Mouse (Mus musculus) common myeloid progenitor, adult 5-6 weeks (primary cell): ENCODE results near the gene Dhdds. TPM values are rescaled to one million over a fixed set of nuclear protein-coding genes. Genes with fewer than 3 reads are reported as not detected.

Experiments
- ATAC-seq: replicated peaks from 2 replicates; pipeline ENCODE4 v1.8.0; 2016; ENCODE audit warnings: low read depth, mild to moderate bottlenecking, moderate TSS enrichment, inconsistent platforms; ENCODE audit not compliant: poor library complexity, severe bottlenecking
- total RNA-seq: library from RNA; stranded (forward); fragments of 200-1000, 187-1606 nt; gene quantifications from 2 replicates; pipeline ENCODE4 v1.2.3, GENCODE M21; 2017

Dhdds gene
- total RNA-seq, 1 experiment from 2014 or later: 21.0 TPM

DNA sequence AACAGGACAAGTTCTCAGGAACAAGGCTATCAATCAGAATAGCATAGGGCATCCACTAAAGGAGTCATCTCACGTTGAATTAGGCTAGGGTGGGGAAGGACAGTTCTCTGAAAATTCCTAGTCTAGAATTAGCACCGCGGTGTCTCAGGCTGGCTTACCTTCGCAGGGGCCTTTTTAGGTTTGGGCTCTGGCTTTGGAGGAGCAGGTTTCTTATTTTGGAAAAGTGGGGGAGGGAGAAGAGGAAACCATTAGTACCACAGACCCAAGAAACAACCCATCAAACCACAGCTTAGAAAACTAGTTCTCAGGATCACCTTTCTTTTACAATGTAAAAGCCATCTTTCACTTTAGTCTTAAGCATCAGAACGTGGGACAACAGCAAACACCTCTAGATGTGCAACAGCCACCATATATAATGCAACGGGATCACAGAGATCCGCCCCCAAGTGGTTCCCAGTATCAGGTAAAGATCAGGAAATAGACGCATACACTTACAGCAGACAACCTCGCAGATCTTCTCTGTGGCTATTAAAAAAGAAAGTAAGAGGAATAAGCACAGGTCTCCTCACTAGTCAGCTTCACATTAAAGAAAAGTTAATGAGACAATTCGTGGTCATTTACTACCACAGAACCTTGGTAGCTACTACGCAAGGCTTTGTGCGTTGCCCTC is 34.3 kb downstream of the Dhdds start:
- no peak for ATAC-seq

GRCm38 (mm10) chr4:133962566-133962965 is 38.2 kb downstream of the Dhdds start:
- ATAC-seq: no peak

DNA sequence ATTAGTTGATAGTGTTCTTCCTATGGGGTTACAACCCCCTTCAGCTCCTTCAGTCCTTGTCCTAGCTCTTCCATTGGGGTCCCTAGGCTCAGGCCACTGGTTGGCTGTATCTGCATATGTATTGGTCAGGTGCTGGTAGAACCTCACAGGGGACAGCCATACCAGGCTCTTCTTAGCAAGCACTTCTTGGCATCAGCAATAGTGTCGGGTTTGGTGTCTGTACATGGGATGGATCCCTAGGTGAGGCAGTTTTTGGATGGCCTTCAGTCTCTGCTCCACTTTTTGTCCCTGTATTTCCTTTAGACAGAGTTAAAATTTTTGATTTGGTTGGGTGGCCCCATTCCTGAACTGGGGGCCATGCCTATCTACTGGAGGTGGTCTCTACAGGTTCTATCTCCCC is 41.8 kb downstream of the Dhdds start:
- no peak for ATAC-seq

GRCm38 (mm10) chr4:133956358-133956757 is 44.4 kb downstream of the Dhdds start:
- ATAC-seq: no peak

DNA sequence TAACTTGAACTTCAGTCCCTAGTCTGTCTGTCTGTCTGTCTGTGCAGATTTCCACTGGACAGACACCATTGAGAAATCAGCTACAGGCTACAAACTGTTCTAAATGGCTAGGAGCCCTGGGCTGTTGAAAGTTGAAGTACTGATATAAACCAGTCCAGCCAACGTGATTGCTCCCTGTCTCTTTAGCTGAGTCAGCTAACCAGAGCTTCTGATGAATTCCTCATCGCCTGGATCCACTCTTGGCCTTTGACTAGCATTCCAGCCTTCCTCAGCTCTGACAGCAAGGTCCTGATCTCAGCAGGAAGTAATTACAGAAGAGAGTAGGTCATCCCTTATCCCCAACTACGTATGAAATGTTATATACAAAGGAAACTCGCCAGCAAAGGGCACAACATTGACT is 54.0 kb downstream of the Dhdds start:
- ATAC-seq: no peak

DNA sequence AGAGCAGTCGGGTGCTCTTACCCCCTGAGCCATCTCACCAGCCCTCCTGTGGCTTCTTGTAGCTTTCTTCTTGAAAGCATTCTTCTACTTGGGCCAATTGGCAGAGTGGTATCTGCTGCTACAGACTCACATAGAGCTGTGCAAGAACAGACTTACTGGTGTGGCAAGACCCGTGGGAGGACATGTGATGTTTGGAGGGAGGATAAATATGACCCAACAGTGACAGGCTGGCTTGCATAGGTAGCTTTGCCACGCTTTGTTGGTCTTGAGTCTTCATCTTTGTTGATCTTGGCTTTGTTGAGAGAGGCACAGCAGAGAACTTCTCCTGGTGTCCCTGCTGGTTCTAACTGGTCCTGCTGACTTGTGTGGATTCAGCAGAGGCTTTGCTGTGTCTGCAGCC is 56.9 kb downstream of the Dhdds start:
- ATAC-seq: no peak

GRCm38 (mm10) chr4:133942679-133943078 is 58.0 kb downstream of the Dhdds start:
- ATAC-seq: no peak

GRCm38 (mm10) chr4:133941576-133941975 is 59.1 kb downstream of the Dhdds start:
- ATAC-seq: no peak

DNA sequence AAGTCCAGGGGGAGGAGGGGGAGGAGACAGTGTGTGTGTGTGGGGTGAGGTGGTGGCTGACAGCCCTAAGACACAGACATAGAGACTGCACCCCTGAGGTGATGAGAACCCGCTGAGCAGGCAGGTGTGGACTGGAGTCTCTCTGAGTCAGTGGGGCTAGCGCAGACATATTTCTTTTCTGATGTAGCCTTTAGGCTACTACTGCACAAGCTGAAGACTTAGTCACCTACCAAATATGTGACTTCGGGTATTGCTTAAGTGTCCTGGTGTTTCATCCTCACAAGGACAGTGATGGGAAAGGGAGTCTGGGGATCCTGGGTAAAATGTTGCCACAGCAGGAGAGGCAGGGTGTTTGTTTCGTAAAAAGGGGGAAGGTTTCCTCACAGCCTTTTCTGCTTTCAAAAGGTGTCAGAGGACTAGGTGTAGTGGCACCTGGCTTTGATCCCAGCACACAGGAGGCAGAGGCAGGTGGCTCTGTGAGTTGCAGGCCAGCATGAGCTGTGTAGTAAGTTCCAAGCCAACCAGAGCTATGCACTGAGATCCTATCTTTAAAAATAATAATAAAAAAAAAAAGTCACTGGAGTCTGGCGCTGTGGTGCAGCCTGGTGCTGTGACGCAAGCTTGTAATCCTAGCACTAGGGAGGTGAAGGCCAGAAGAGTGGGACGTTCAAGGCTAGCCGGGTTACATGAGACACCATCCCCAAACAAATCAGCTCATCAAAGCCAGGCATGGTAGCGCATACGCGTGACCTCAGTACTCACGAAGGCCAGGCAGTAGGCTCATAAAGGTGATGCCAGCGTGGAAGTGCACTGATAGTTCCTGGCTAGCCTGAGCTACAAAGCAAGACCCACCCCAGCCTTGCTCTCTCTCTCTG is 60.1 kb downstream of the Dhdds start:
- no peak for ATAC-seq

- no peak for ATAC-seq
Measured at GRCm38 (mm10) chr4:133938077-133938476, 62.6 kb downstream of the Dhdds start.

- ATAC-seq: no peak
Measured at GRCm38 (mm10) chr4:133931785-133932184, 68.9 kb downstream of the Dhdds start.

DNA sequence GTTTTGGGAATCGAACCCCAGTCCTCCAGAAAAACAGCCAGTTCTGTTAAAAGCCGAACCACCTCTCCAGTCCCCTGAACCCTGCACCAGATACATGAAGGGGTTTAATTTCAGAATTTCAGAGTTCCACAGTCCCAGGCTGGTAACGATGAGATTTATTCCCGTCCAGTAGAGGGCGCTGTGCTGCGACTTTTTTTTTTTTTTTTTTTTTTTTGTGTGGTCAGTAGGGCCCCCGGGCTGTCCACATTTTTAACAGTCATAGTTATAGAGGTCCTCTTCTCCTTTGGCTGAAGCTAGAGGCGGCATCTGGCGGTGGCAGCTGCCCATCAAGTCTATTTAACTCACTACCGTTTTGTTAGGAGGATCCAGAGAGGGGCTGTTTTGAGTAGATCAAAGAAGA is 69.4 kb downstream of the Dhdds start:
- ATAC-seq: peak; percentile 45; the same call in 1 of the 2 replicates

DNA sequence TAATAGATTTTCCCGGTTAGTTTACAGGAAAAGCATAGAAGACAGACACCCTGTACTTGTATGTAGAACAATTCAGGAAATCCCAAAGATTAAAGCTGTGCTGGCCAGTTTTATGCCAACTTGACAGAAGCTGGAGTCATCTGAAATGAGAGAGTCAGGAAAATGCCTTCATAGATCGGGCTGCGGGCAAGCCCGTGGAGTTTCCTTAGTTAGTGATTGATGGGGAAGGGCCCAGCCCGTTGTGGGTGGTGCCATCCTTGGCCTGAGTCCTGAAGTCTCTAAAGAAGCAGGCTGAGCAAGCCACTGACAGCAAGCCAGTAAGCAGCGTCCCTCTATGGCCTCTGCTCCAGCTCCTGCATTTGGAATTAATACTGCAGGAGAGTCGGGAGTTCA is 71.4 kb downstream of the Dhdds start:
- peak; percentile 56 for ATAC-seq

GRCm38 (mm10) chr4:133928576-133929277 is 72.0 kb downstream of the Dhdds start:
- ATAC-seq: peak; percentile 79

- ATAC-seq: no peak
Measured at GRCm38 (mm10) chr4:133925204-133925603, 75.5 kb downstream of the Dhdds start.

DNA sequence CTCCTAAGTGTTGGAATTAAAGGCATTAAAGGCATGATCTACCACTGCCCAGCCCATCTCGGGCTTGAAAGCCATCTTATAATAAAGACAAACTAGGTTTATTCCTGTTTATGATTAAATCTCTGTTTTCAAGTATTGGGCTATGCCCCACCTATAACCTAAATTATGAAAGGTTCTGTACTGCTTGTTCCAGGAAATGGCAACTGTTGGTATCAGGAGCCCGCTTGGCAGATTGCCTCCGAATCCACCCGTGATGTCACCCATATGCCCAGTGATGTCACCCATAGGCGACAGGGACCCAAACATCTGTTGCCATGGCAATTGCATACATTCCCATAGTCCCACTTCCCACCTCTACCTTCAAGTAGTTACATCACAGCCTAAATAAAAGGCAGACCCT is 77.0 kb downstream of the Dhdds start:
- ATAC-seq: no peak

Other genes with a start within 250 kb of the Dhdds start
- 41.5 and 67.0 TPM in 2 replicates for gene Arid1a, start 244.1 kb downstream of the Dhdds start, total RNA-seq
- 62.2 and 80.0 TPM in 2 replicates for gene Rps6ka1, start 113.1 kb downstream of the Dhdds start, total RNA-seq
- gene Hmgn2, start 32.3 kb downstream of the Dhdds start, total RNA-seq: 497 and 549 TPM in 2 replicates
- 0.18 TPM in 1 of 2 replicates, not detected in the other for gene Lin28a, start 17.9 kb upstream of the Dhdds start, total RNA-seq
- not detected in 2 replicates for gene Zfp683, start 52.9 kb upstream of the Dhdds start, total RNA-seq
- gene Crybg2, start 59.9 kb upstream of the Dhdds start, total RNA-seq: not detected in 2 replicates
- gene Cd52, start 94.2 kb upstream of the Dhdds start, total RNA-seq: 215 and 234 TPM in 2 replicates
- 10.6 and 13.3 TPM in 2 replicates for gene Ubxn11, start 101.7 kb upstream of the Dhdds start, total RNA-seq
- 165 and 201 TPM in 2 replicates for gene Sh3bgrl3, start 127.9 kb upstream of the Dhdds start, total RNA-seq
- gene Cep85, start 186.2 kb upstream of the Dhdds start, total RNA-seq: 25.2 and 51.2 TPM in 2 replicates
- not detected in 2 replicates for gene Gm7534, start 202.1 kb upstream of the Dhdds start, total RNA-seq
- gene Catsper4, start 226.5 kb upstream of the Dhdds start, total RNA-seq: not detected in 2 replicates
- gene Cnksr1, start 237.5 kb upstream of the Dhdds start, total RNA-seq: not detected in 2 replicates
- 1.8 TPM in 1 of 2 replicates, not detected in the other for gene E130218I03Rik, start 242.7 kb upstream of the Dhdds start, total RNA-seq
- 8.6 and 13.1 TPM in 2 replicates for gene Zfp593, start 244.7 kb upstream of the Dhdds start, total RNA-seq
- gene Gm30191, start 246.0 kb upstream of the Dhdds start, total RNA-seq: not detected in 2 replicates